Mouse (Mus musculus): ENCODE measurements around the gene Armh2. TPM values are rescaled to one million over a fixed set of nuclear protein-coding genes. Genes with fewer than 3 reads are reported as not detected.
A peak's percentile ranks its signal among the peaks of the same experiment; 100 is the strongest.

Gene Armh2
- polyA plus RNA-seq (2016; fragmentation: Nextera tagmentation; extraction: Ambion mirVana) = not detected in 2 replicates

DNA sequence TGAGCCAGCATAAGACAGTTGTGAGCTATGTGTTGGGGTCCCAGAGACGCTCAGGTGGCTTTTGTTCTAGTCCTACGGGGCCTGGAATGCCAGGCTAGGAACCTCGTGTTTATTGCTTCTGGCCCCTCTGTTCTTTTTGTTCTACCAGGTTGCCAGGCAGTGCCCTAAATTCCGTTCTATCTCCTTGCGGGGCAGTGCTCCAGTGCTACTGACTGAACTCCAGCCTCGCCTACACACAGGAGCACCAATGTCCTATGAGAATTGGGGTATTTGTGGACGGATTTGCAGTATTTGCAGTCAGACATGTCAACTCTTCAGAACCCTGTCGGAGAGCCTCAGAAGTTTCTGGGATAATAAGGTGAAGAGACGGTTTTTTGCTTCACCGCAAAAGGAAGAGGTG lies at the start of gene Armh2:
Armh2 (plus strand) TSS at position 205 of the 400 bp plus-strand sequence.
- Histone ChIP-seq H3K4me3 (no peak within 1 kb of the TSS), H3K36me3 (no peaks in the 10 kb centered on the region), H3K9ac (replicated peaks) (no peak within 1 kb of the TSS), H3K27ac (replicated peaks) (no peak within 1 kb of the TSS), H3K27me3 (no peaks in the 10 kb centered on the region), H3K4me2 (replicated peaks) (no peak within 1 kb of the TSS), H3K4me1 (no peaks in the 10 kb centered on the region), H3K9me3 (no peaks in the 10 kb centered on the region)
- no peak for ATAC-seq (ENCODE audit: low FRiP score, low read depth)
- WGBS = 88% methylated on average over 10 of the region's 10 CpGs

- H3K27me3 ChIP-seq = no peaks in the 10 kb centered on the region
- H3K9ac ChIP-seq (replicated peaks) = no peak overlapping the region
- 91% methylated on average over 7 of the region's 7 CpGs for WGBS
- H3K4me3 ChIP-seq = no peak overlapping the region
- no peak overlapping the region for H3K27ac ChIP-seq (replicated peaks)
- H3K36me3 ChIP-seq = peaks cover 6% of the 10 kb centered on the region; the same call in 1 of the 2 replicates
- H3K9me3 ChIP-seq = no peaks in the 10 kb centered on the region
- H3K4me2 ChIP-seq (replicated peaks) = no peak overlapping the region
- no peak for ATAC-seq (ENCODE audit: low FRiP score, low read depth)
- no peaks in the 10 kb centered on the region for H3K4me1 ChIP-seq
These were observed 47.7 kb upstream of the Armh2 start for GRCm38 (mm10) chr13:24693312-24693711.

GRCm38 (mm10) chr13:24698746-24699145 lies 42.3 kb upstream of the Armh2 start:
- no peak for ATAC-seq (ENCODE audit: low FRiP score, low read depth)
- no peak overlapping the region for H3K4me3 ChIP-seq
- H3K4me2 ChIP-seq (replicated peaks) = no peak overlapping the region
- H3K27ac ChIP-seq (replicated peaks) = no peak overlapping the region
- no peaks in the 10 kb centered on the region for H3K4me1 ChIP-seq
- no peak overlapping the region for H3K9ac ChIP-seq (replicated peaks)
- no peaks in the 10 kb centered on the region for H3K9me3 ChIP-seq
- WGBS = 88% methylated on average over 4 of the region's 4 CpGs
- peaks cover 6% of the 10 kb centered on the region; the same call in 1 of the 2 replicates for H3K36me3 ChIP-seq
- no peaks in the 10 kb centered on the region for H3K27me3 ChIP-seq

GRCm38 (mm10) chr13:24702128-24702527 lies 38.9 kb upstream of the Armh2 start:
- Histone ChIP-seq H3K4me2 (replicated peaks) (no peak overlapping the region), H3K4me1 (no peaks in the 10 kb centered on the region), H3K4me3 (no peak overlapping the region), H3K9ac (replicated peaks) (no peak overlapping the region), H3K36me3 (0 out of 2 replicates have a peak, but pooled peaks cover 6% of the 10 kb centered on the region), H3K27me3 (no peaks in the 10 kb centered on the region), H3K27ac (replicated peaks) (no peak overlapping the region), H3K9me3 (no peaks in the 10 kb centered on the region)
- WGBS = 86% methylated on average over 5 of the region's 5 CpGs
- ATAC-seq (ENCODE audit: low FRiP score, low read depth) = no peak

DNA sequence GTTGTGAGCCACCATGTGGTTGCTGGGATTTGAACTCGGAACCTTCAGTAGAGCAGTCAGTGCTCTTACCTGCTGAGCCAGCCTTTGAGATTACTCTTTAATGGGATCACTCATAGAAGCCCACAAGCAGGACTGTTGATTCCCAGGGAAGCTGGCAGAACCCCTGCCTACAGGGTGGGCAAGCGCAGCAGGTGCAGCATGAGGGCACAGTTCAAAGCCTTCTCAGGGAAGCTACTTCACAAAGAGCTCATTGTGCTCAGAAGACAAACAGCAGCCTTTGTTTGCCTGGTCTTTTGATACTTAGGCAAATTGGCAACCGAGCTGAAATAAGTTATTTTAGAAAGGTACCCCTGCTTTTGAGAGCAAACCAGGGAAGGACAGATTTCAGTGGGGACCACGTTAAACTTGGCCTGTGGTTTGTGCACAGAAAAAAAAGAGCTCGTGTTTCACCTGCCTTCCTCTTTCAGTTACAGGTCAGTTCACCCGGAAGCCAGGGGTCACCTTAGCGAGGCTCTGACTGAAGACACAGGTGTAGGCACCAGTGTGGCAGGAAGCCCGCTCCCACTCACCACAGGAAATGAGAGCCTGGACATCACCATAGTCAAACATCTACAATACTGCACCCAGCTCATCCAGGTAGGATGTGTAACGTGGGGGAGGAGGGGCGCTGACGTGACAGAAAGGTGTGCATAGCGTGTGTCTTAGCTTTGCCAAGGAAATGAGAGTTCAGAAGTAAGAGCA lies 31.2 kb upstream of the Armh2 start:
- H3K36me3 ChIP-seq = 0 out of 2 replicates have a peak, but pooled peaks cover 6% of the 10 kb centered on the region
- no peak for ATAC-seq (ENCODE audit: low FRiP score, low read depth)
- peaks cover 7% of the 10 kb centered on the region; the same call in 1 of the 2 replicates for H3K4me1 ChIP-seq
- no peak overlapping the region for H3K4me2 ChIP-seq (replicated peaks)
- no peak overlapping the region for H3K4me3 ChIP-seq
- no peaks in the 10 kb centered on the region for H3K9me3 ChIP-seq
- no peak overlapping the region for H3K27ac ChIP-seq (replicated peaks)
- 72% methylated on average over 12 of the region's 12 CpGs for WGBS
- H3K27me3 ChIP-seq = peaks cover 13% of the 10 kb centered on the region
- H3K9ac ChIP-seq (replicated peaks) = no peak overlapping the region

DNA sequence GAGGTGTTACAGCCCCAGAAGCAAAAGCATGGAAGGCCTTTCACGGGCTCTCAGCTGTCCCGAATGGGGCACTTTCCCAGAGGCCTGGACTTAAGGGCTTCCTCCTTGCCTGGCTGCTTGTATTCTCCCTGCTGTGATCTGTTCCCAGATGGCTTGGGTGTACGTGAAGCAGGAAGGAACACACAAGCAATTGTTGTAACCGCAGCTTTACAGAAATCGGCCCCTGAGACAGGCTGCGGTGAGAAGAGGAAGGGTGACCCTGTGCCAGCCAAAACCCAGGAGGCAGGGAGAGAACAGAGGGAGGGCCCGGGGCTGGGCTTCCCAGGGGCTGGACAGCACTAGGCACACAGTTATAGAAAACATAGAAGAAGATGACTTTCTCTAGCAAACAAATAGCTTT lies 30.1 kb upstream of the Armh2 start:
- peaks cover 18% of the 10 kb centered on the region for H3K27me3 ChIP-seq
- no peak for ATAC-seq (ENCODE audit: low FRiP score, low read depth)
- H3K9me3 ChIP-seq = no peaks in the 10 kb centered on the region
- H3K4me2 ChIP-seq (replicated peaks) = no peak overlapping the region
- 0 out of 2 replicates have a peak, but pooled peaks cover 5% of the 10 kb centered on the region for H3K36me3 ChIP-seq
- no peak overlapping the region for H3K27ac ChIP-seq (replicated peaks)
- 70% methylated on average over 7 of the region's 7 CpGs for WGBS
- H3K4me1 ChIP-seq = peaks cover 12% of the 10 kb centered on the region; the same call in 1 of the 2 replicates
- no peak overlapping the region for H3K9ac ChIP-seq (replicated peaks)
- H3K4me3 ChIP-seq = no peak overlapping the region

- Histone ChIP-seq H3K27me3 (peaks cover 18% of the 10 kb centered on the region), H3K27ac (replicated peaks) (no peak overlapping the region), H3K4me2 (replicated peaks) (no peak overlapping the region), H3K9ac (replicated peaks) (no peak overlapping the region), H3K4me1 (peaks cover 12% of the 10 kb centered on the region; the same call in 1 of the 2 replicates), H3K9me3 (no peaks in the 10 kb centered on the region), H3K36me3 (peaks cover 8% of the 10 kb centered on the region; the same call in 1 of the 2 replicates), H3K4me3 (no peak overlapping the region)
- no peak for ATAC-seq (ENCODE audit: low FRiP score, low read depth)
- 87% methylated on average over 7 of the region's 7 CpGs for WGBS
These were observed 28.4 kb upstream of the Armh2 start for GRCm38 (mm10) chr13:24712581-24713130.

DNA sequence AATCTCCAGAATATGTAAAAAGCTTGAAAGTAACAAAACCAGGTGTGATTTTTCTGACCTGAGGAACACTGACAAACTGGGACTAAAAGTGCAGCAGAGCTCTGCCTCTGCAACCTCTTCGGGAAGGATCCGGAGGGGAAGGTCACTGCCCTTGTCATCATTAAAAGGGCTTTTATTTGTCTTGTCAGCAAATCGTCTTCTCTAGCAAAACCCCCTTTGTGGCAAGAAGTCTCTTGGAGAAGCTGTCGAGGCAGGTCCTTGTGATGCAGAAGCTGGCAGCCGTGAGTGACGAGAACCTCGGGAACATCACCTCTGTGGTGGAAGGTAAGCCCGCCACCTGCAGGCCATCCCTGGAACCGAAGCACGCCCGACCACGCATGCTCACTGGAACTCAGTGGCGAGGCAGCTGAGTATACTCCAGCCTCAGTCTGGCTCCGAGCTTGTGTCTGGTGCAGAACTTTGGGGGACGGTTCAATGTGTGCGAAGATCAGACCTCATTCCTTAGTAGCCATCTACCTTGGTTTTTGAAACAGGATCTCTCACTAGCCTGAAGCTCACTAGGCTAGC lies 27.5 kb upstream of the Armh2 start:
- Histone ChIP-seq H3K9me3 (peaks cover under 1% of the 10 kb centered on the region; the same call in 1 of the 2 replicates), H3K36me3 (peaks cover 14% of the 10 kb centered on the region; the same call in 1 of the 2 replicates), H3K27me3 (peaks cover 18% of the 10 kb centered on the region), H3K4me3 (no peak overlapping the region), H3K4me2 (replicated peaks) (peak overlapping the region; percentile 25), H3K27ac (replicated peaks) (no peak overlapping the region), H3K9ac (replicated peaks) (no peak overlapping the region), H3K4me1 (peaks cover 12% of the 10 kb centered on the region; the same call in 1 of the 2 replicates)
- peak; percentile 81 for ATAC-seq (ENCODE audit: low FRiP score, low read depth)
- WGBS = 8% methylated on average over 16 of the region's 16 CpGs

DNA sequence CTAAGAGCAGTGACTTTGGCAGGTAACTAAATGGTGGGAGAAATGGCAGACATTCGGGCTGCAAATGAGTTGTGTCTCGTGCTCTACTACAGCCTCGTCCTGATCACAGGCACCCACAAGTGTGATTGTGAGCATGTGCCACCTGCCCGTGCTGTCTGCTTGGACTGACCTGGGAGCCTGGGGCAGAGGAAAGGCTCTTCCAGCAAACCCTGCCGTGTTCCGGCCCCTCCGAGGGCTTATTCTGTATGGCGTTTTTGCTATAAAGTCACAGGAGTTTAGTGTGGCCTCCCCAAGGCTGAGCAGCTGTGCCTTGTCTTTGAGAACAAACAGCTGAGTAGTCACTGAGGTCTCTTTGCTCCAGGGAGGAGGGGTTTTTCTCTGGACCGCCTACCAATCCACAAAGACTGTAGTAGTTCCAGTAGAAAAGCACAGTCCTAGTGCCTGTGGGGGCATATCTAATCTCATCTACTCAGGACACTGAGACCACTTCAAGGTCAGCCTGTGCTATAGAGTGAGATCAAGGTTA lies 26.6 kb upstream of the Armh2 start:
- Histone ChIP-seq H3K9me3 (peaks cover 2% of the 10 kb centered on the region; the same call in 1 of the 2 replicates), H3K27me3 (peaks cover 18% of the 10 kb centered on the region), H3K4me2 (replicated peaks) (no peak overlapping the region), H3K9ac (replicated peaks) (no peak overlapping the region), H3K4me1 (peaks cover 12% of the 10 kb centered on the region; the same call in 1 of the 2 replicates), H3K27ac (replicated peaks) (no peak overlapping the region), H3K36me3 (peaks cover 17% of the 10 kb centered on the region; the same call in 1 of the 2 replicates), H3K4me3 (no peak overlapping the region)
- WGBS = 74% methylated on average over 9 of the region's 9 CpGs
- ATAC-seq (ENCODE audit: low FRiP score, low read depth) = 0 out of 2 replicates have a peak, but pooled peaks have one; percentile 17

DNA sequence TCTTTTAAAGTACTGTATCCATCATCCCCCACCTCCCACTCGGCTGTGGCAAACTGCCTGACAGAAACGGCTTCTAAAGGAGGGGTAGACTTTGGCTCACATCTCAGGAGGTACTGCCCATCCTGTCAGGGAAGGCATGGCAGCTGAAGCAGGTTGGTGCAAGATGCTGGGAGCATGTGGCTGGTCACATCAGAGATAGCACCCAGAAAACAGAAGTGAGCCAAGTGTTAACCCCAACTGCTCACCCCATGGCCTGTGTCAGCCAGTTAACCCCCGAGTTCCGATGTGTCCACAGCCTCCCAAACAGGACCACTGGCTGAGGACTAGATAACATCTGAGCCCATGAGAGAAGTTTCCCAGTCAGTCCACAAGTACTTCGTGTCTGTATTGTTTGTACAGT lies 25.4 kb upstream of the Armh2 start:
- Histone ChIP-seq H3K9ac (replicated peaks) (no peak overlapping the region), H3K27me3 (peaks cover 18% of the 10 kb centered on the region), H3K27ac (replicated peaks) (no peak overlapping the region), H3K4me1 (peaks cover 12% of the 10 kb centered on the region; the same call in 1 of the 2 replicates), H3K4me3 (no peak overlapping the region), H3K36me3 (peaks cover 17% of the 10 kb centered on the region; the same call in 1 of the 2 replicates), H3K9me3 (peaks cover 2% of the 10 kb centered on the region; the same call in 1 of the 2 replicates), H3K4me2 (replicated peaks) (no peak overlapping the region)
- no peak for ATAC-seq (ENCODE audit: low FRiP score, low read depth)
- WGBS = 58% methylated on average over 5 of the region's 5 CpGs

GRCm38 (mm10) chr13:24716441-24716840 lies 24.6 kb upstream of the Armh2 start:
- Histone ChIP-seq H3K27ac (replicated peaks) (no peak overlapping the region), H3K4me3 (no peak overlapping the region), H3K9ac (replicated peaks) (no peak overlapping the region), H3K27me3 (peaks cover 18% of the 10 kb centered on the region), H3K4me2 (replicated peaks) (no peak overlapping the region), H3K36me3 (peaks cover 17% of the 10 kb centered on the region; the same call in 1 of the 2 replicates), H3K9me3 (peaks cover 2% of the 10 kb centered on the region; the same call in 1 of the 2 replicates), H3K4me1 (peaks cover 12% of the 10 kb centered on the region; the same call in 1 of the 2 replicates)
- 85% methylated on average over 9 of the region's 9 CpGs for WGBS
- no peak for ATAC-seq (ENCODE audit: low FRiP score, low read depth)

Data from midbrain, embryonic 12.5 days (tissue).